Mouse (Mus musculus) CH12F3 (cell line): ENCODE measurements around the gene Slc9a4.
"Not testable (repeated sequence)": the region's sequence is repeated elsewhere in the genome, so short reads cannot be mapped to it uniquely, and the experiment has no call there.

ENCODE experiments used
- in situ Hi-C: fragments of 300-500 bp; cut with MboI; formaldehyde crosslinking; loops from 2 replicates; pipeline ENCODE4 v1.14.3; 2020; ENCODE audit warnings: low sequenced_read_pairs

Slc9a4 gene

DNA sequence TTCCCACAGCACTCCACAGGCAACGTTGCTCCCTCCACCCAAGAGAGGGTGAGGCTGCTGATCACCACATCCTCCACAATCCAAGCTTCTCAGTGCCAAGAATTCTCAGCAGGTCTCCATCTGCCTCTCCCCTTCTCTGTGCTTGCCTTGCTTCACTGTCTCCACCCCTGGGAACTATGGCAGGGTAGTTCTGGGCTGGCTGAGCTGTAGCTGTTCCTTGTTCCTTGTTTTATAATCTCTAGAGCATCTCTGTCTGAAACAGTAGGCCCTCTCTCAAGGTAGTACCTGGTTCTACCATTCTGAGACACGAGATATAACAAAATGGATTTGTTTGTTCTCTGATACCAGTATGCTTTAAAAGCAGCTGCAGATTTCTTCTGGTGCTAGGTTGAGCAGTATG, 68.4 kb downstream of the Slc9a4 start:
- in situ Hi-C loops: no loop called here

DNA sequence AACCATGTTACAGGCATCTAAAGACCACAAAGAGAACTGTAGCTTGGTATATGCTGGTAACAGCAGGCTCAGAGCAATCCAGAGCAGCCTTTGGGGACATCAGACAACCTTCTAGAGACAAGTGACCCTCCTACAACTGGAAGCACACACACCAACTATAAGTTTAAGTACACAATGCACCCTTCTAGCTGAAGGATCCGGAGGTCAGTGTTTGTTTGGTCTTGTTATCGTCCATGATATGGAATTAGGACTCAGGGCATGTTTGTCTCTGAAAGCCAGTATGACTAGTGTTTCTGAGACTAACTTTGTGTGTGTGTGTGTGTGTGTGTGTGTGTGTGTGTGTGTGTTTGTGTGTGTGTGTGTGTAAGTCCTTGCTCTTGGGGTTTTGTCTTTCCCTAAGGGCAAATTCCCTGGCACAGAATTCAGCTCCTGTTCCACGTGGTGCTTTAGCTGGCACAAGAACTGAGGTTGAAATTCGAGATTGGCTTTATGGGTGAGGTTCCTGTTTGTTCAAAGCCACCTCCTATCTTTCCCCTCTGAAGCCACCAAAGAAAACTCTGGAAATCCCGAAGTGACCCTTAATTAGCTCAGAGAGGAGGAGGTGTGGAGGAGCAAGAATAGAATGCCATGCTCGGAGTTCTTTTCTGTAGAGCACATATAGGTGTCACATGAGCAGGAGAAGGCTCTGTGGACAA, 71.1 kb downstream of the Slc9a4 start:
- in situ Hi-C loops: no loop called here

DNA sequence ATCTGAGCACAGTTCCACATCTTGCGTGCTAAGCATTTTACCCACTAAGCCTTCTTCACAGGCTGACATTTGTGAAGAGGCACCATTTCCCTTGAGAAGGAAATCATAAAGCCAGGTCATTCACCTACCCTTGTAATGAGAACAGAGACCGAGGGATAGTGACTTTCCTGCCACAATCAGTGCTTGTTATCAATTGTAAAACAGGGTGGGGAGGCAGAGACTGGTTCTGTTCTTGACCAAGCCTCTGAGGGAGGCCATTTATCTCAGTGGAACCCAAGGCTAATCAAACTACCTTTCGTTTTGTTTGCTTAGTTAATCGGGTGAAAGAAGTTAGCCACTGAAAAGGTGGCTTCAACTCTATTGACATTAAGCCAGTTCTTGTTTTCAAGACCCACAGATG, 77.2 kb downstream of the Slc9a4 start:
- in situ Hi-C loops: no loop called here

DNA sequence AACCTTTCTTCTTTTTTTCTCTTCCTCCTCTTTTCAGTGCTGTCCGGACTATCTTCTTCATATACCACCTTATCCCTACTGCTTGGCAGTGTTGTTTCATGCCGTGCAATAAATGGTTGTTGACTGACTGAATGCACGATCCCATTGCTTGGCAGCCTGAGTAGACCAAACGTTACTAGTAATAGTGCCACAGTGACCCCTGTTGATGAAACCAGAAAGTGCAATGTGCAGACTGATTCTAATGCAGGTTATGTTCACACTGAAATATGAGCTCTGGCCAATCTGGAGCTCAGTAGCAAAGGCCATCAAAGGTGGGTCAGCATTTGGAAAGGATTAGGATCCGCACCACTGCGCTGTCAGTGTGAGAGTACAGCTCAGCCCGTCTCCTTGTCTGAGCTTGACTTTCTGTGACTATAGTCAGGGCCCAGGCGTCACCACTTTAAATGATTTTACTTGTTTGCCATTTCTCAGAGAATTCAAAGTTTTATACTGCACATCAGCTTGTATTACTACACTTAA, 78.2 kb downstream of the Slc9a4 start:
- in situ Hi-C loops: no loop called here

DNA sequence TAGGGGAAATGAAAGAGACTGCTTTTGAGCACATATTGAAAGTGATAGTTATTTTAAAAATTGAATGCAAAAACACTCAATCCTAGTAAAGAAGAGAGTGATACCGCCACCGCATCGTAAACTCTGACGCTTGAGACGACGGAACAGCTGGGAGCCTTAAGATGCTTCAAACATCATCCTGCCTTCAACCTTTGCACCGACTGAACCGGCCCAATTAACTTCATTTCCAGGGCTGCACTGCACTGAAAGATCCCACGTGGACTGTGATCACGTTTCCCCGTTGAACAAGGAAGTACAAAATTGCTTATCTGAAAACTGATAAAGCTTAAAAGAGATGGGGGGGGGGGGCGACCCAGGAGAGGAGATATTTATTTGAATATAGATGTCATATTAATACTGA, 79.1 kb downstream of the Slc9a4 start:
- in situ Hi-C loops: no loop called here

DNA sequence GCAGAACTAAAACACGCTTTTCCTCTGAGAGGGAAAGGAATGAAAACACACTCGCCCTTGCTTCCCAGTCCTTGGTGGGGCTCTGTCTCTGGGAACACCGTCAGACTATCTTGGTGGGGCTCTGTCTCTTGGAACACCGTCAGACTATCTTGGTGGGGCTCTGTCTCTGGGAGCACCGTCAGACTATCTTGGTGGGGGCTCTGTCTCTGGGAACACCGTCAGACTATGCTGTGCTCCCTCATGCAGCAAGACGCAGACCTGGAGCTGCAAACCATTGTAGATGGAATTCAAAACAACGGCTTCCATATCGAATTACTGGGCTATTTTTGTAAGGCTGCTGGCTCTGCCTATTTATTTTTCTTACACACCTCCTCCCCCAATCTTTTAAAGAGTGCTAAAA, 79.6 kb downstream of the Slc9a4 start:
- in situ Hi-C loops: no loop called here

DNA sequence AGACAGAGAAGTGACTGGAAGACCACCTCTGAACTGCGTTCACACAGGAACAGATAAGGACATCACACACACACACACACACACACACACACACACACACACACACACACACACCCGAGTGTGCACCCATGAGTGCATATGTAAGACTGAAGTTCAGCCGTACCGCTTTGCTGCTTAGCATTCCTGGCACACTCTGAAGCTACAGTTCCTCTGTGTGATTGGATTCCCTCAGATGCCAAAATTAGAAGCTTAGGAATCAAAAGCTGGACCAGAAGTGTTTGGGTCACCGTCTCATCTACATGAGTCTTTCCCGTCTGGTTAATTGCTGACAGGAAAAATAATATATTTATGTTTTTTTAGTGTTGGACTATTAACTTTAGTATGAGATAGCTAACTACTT, 81.0 kb downstream of the Slc9a4 start:
- in situ Hi-C loops: no loop called here

DNA sequence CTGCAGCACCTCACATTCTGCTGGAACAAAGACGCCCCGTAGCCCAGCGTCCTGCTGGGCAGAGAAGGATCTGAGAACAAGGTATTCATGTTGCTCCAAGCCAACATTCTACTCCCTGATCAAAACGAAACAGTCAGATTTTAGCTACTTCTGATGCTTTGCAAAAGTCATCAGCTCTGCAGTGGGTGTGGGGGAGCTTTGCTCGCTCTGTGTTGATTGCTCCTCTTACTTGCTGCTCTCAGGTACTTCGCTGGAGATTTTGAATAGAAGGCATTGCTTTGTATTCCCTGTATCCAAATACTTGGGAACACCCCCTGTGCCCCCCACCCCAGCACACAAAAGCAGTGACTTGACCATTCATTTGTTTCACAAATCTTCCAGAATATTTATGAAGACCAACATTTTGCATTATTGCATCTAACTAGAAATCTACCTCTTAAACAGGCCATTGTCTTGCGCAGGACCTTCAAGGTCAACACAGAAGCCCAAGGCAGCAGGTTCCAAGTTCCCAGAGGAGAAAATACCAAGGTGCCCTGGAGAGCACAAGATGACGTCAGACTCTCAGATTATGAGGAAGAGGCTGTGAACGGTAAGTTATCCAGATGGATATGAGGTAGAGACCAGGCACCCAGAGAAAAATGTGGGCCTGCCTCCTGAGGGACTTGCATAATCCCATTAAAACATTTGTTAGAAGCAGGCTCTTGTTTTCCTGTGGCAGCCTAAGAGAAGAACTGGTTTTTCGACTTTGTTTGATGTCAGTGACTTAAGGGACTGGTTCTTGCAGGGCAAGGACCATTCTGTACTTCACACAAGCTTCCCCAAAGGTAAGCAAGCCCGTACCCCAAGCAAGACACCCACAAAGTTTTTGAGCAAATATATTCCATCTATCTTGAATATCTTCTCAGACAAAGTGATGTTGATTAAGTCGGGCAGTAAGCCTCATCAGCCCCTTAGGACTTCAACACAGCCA, 85.8 kb downstream of the Slc9a4 start:
- in situ Hi-C loops: no loop called here

DNA sequence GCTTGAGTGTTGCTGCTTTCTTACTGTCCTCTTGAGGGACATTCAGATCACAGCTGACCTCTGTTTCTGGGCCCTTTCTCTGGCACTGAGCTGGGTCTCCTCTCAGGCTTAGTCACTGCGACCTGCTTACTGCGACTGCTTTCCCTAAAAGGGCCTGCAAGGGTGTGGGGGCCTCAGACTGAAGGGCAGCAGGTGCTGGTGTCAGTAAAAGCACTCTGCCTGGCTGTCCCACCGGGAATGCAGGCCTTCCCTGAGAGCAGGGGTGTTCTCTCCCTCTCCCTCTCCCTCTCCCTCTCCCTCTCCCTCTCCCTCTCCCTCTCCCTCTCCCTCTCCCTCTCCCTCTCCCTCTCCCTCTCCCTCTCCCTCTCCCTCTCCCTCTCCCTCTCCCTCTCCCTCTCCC, 87.6 kb downstream of the Slc9a4 start:
- in situ Hi-C loops: not testable (repeated sequence)

DNA sequence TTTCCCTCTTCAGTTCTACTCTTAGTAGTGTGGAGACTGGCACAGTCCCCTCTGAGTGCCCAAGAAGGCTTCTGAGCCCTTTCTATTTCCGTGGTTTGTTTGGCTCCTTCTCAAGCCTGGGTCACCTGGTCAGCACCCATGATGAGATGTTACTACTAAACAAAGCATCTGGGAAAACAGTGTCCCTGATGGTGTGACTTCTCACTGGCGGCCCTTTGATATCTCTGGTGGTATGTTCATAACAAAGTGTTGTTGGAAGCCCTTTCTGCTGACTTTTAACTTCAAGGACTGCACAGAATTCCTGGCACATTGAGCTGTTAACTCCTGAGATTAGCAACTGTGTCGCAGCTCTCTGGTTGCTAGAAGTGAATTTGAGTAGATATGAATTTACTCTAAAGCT, 90.1 kb downstream of the Slc9a4 start:
- in situ Hi-C loops: no loop called here

DNA sequence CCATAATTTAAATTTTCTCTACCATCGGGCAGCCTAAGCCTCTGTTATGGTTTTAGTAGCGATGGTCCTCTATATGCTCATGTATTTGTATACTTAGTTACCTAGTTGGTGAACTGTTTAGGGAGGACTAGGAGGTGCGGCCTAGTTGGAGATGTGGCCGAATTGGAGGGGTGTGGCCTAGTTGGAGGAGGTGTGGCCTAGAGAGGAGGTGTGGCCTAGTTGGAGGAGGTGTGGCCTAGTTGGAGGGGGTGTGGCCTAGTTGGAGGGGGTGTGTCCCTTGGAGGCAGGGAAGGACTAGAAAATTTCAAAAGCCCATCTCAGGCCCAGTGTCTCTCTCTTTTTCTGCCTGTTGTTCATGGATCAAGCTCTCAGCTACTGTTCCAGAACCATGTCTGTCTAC, 91.6 kb downstream of the Slc9a4 start:
- in situ Hi-C loops: no loop called here

DNA sequence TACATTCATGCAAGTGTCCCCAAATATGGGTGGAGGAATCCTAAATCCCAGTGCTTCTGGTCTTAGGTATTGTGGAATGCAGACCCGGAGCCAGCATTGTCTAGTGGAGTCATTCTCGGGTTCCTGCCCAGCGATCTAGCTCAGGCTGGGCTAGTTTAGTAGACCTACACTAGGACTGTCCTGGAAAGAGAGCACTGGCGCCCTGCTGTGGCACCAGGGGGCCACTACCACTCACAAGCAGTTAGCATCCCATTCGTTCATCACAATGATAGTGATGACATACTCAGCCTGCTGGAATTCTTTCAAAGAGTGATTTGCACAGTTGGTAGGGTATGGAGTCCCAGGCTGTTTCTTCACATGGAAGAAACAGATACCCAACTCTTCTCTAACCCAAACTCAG, 97.4 kb downstream of the Slc9a4 start:
- in situ Hi-C loops: no loop called here
